Mouse (Mus musculus) midbrain, embryonic 16.5 days (tissue): ENCODE measurements at regions not wholly inside any gene's neighbourhood (a gene's known extent, or its start where the extent isn't known, plus 50 kb on each side); places are given as distances from the start of the nearest gene placed in this dataset.

ENCODE experiments used
- ATAC-seq: fragments of 200-750 bp; cut with Nextera tagmentation; 2 replicates; pipeline ENCODE4 v1.8.0; 2017; ENCODE audit warnings: moderate TSS enrichment
- H3K27ac ChIP-seq: fragments of 300-500 bp; sonication (generic); 2 replicates; pipeline ENCODE4 v1.5.1; 2014; ENCODE audit warnings: mild to moderate bottlenecking, low read length, mixed read lengths
- H3K27me3 ChIP-seq: fragments of 300-500 bp; sonication (generic); 2 replicates; pipeline ENCODE4 v1.6.1; 2014; ENCODE audit warnings: low read depth, low read length, mixed read lengths; ENCODE audit not compliant: control insufficient read depth, insufficient read depth
- H3K36me3 ChIP-seq: fragments of 300-500 bp; sonication (generic); 2 replicates; pipeline ENCODE4 v1.6.1; 2014; ENCODE audit warnings: mild to moderate bottlenecking, low read length, moderate library complexity, mixed read lengths; ENCODE audit not compliant: control insufficient read depth, insufficient read depth
- H3K4me1 ChIP-seq: fragments of 300-500 bp; sonication (generic); 2 replicates; pipeline ENCODE4 v1.6.1; 2014; ENCODE audit warnings: mild to moderate bottlenecking, low read length, mixed read lengths; ENCODE audit not compliant: control insufficient read depth, insufficient read depth
- H3K4me2 ChIP-seq: fragments of 300-500 bp; sonication (generic); 2 replicates; pipeline ENCODE4 v1.6.1; 2014; ENCODE audit warnings: mild to moderate bottlenecking, low read length, mixed read lengths
- H3K4me3 ChIP-seq: fragments of 300-500 bp; sonication (generic); 2 replicates; pipeline ENCODE4 v1.5.1; 2014; ENCODE audit warnings: low read depth, mild to moderate bottlenecking, low read length, moderate library complexity, mixed read lengths
- H3K9ac ChIP-seq: fragments of 300-500 bp; sonication (generic); 2 replicates; pipeline ENCODE4 v1.6.1; 2014; ENCODE audit warnings: low read depth, low read length, mixed read lengths
- H3K9me3 ChIP-seq: fragments of 300-500 bp; sonication (generic); replicated peaks from 2 replicates; pipeline ENCODE4 v1.6.1; 2014; ENCODE audit warnings: mild to moderate bottlenecking, low read length, mixed read lengths; ENCODE audit not compliant: control insufficient read depth, poor library complexity, severe bottlenecking
- WGBS: fragments of 180-500 bp; shearing (Covaris S2); extraction: QIAGEN DNeasy Blood & Tissue Kit; methylation state at CpG from one replicate; pipeline ENCODE4 v1.1.7; 2014; 5-methylcytosine and 5-hydroxymethylcytosine counted together

- no peaks in the 10 kb centered on the region for H3K4me1 ChIP-seq
- no peak for ATAC-seq
- 85% methylated on average over 3 of the region's 3 CpGs for WGBS
- no peak overlapping the region for H3K4me3 ChIP-seq
- no peaks in the 10 kb centered on the region for H3K9me3 ChIP-seq
- H3K9ac ChIP-seq, result no peak overlapping the region
- H3K27ac ChIP-seq, result no peak overlapping the region
- no peaks in the 10 kb centered on the region for H3K27me3 ChIP-seq
- no peaks in the 10 kb centered on the region for H3K36me3 ChIP-seq
- H3K4me2 ChIP-seq, result no peak overlapping the region
These were observed 666.0 kb upstream of the Map3k7 start for GRCm38 (mm10) chr4:31297848-31298247.

- ATAC-seq, result no peak
- H3K36me3 ChIP-seq, result no peaks in the 10 kb centered on the region
- H3K4me2 ChIP-seq, result no peak overlapping the region
- no peaks in the 10 kb centered on the region for H3K27me3 ChIP-seq
- no peak overlapping the region for H3K9ac ChIP-seq
- 25% methylated on average over 6 of the region's 6 CpGs for WGBS
- H3K9me3 ChIP-seq, result no peaks in the 10 kb centered on the region
- H3K27ac ChIP-seq, result no peak overlapping the region
- H3K4me1 ChIP-seq, result no peaks in the 10 kb centered on the region
- H3K4me3 ChIP-seq, result no peak overlapping the region
These were observed 644.6 kb upstream of the Map3k7 start for GRCm38 (mm10) chr4:31319269-31319668.

- H3K4me2 ChIP-seq, result no peak overlapping the region
- H3K4me1 ChIP-seq, result no peaks in the 10 kb centered on the region
- no peaks in the 10 kb centered on the region for H3K36me3 ChIP-seq
- H3K27ac ChIP-seq, result no peak overlapping the region
- H3K27me3 ChIP-seq, result no peaks in the 10 kb centered on the region
- no peaks in the 10 kb centered on the region for H3K9me3 ChIP-seq
- no peak for ATAC-seq
- 62% methylated on average over 8 of the region's 8 CpGs for WGBS
- no peak overlapping the region for H3K4me3 ChIP-seq
- H3K9ac ChIP-seq, result no peak overlapping the region
These were observed 643.0 kb upstream of the Map3k7 start for GRCm38 (mm10) chr4:31320734-31321507.

GRCm38 (mm10) chr4:31323816-31324215 lies 640.1 kb upstream of the Map3k7 start:
- H3K27me3 ChIP-seq, result no peaks in the 10 kb centered on the region
- 0 out of 2 replicates have a peak, but pooled peaks cover 2% of the 10 kb centered on the region for H3K4me1 ChIP-seq
- no peak overlapping the region for H3K27ac ChIP-seq
- no peaks in the 10 kb centered on the region for H3K9me3 ChIP-seq
- ATAC-seq, result no peak
- WGBS, result 96% methylated on average over 3 of the region's 3 CpGs
- no peak overlapping the region for H3K4me3 ChIP-seq
- H3K4me2 ChIP-seq, result no peak overlapping the region
- H3K9ac ChIP-seq, result no peak overlapping the region
- H3K36me3 ChIP-seq, result no peaks in the 10 kb centered on the region

- Histone ChIP-seq H3K9me3 (no peaks in the 10 kb centered on the region), H3K9ac (no peak overlapping the region), H3K36me3 (no peaks in the 10 kb centered on the region), H3K27me3 (no peaks in the 10 kb centered on the region), H3K4me2 (0 out of 2 replicates have a peak overlapping the region, but pooled peaks have one; percentile 18), H3K4me3 (no peak overlapping the region), H3K27ac (peak overlapping the region; percentile 49; the same call in 1 of the 2 replicates), H3K4me1 (0 out of 2 replicates have a peak, but pooled peaks cover 3% of the 10 kb centered on the region)
- 33% methylated on average over 5 of the region's 5 CpGs for WGBS
- ATAC-seq, result no peak
These were observed 635.1 kb upstream of the Map3k7 start for GRCm38 (mm10) chr4:31328798-31329197.

GRCm38 (mm10) chr4:31331053-31331452 lies 632.8 kb upstream of the Map3k7 start:
- Histone ChIP-seq H3K36me3 (no peaks in the 10 kb centered on the region), H3K27ac (no peak overlapping the region), H3K27me3 (no peaks in the 10 kb centered on the region), H3K9ac (no peak overlapping the region), H3K4me3 (no peak overlapping the region), H3K9me3 (no peaks in the 10 kb centered on the region), H3K4me2 (no peak overlapping the region), H3K4me1 (0 out of 2 replicates have a peak, but pooled peaks cover 3% of the 10 kb centered on the region)
- no peak for ATAC-seq

GRCm38 (mm10) chr4:31335686-31336085 lies 628.2 kb upstream of the Map3k7 start:
- Histone ChIP-seq H3K9ac (no peak overlapping the region), H3K9me3 (no peaks in the 10 kb centered on the region), H3K4me1 (no peaks in the 10 kb centered on the region; the same call in 1 of the 2 replicates), H3K4me2 (no peak overlapping the region), H3K27ac (no peak overlapping the region), H3K27me3 (no peaks in the 10 kb centered on the region), H3K4me3 (no peak overlapping the region), H3K36me3 (no peaks in the 10 kb centered on the region)
- ATAC-seq, result no peak
- WGBS, result 86% methylated on average over 3 of the region's 3 CpGs

- no peak overlapping the region for H3K9ac ChIP-seq
- no peaks in the 10 kb centered on the region for H3K36me3 ChIP-seq
- 0 out of 2 replicates have a peak, but pooled peaks have one; percentile 21 for ATAC-seq
- no peak overlapping the region for H3K4me2 ChIP-seq
- H3K4me1 ChIP-seq, result no peaks in the 10 kb centered on the region; the same call in 1 of the 2 replicates
- no peak overlapping the region for H3K27ac ChIP-seq
- no peak overlapping the region for H3K4me3 ChIP-seq
- no peaks in the 10 kb centered on the region for H3K9me3 ChIP-seq
- 44% methylated on average over 4 of the region's 4 CpGs for WGBS
- no peaks in the 10 kb centered on the region for H3K27me3 ChIP-seq
These were observed 625.9 kb upstream of the Map3k7 start for GRCm38 (mm10) chr4:31337980-31338379.
